Mouse (Mus musculus) layer of hippocampus, adult 9-11 months (tissue): Measurements from ENCODE around the gene Olfr560.

ENCODE experiments used
- DNase-seq: peaks from one replicate; pipeline ENCODE4 v3.0.0; 2022

The Olfr560 gene

DNA sequence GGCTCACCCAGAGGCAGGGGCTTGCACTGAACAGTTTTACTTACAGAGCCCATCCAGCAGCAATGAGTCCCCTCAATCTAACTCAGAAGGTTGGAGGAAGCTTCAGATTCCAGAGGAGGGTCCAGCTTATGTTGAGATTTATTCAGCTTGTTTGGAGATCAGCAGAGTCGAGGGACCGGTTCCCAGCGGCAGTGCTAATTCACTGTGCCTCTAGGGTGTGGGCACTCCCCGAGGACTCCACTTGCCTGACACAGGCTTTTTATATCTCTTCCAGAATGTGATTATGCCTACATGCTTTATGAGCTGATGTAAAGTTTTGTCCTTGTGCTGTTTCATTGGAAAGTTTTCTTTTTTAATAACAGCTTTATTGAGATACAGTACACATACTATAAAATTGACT, at the start of gene Olfr560, which contains the start of gene Olfr78:
TSS of gene Olfr560 (minus strand) at position 101 of the 400 bp plus-strand sequence.
TSS of gene Olfr78 (minus strand) at position 206 of the 400 bp plus-strand sequence.
- DNase-seq: no peak

DNA sequence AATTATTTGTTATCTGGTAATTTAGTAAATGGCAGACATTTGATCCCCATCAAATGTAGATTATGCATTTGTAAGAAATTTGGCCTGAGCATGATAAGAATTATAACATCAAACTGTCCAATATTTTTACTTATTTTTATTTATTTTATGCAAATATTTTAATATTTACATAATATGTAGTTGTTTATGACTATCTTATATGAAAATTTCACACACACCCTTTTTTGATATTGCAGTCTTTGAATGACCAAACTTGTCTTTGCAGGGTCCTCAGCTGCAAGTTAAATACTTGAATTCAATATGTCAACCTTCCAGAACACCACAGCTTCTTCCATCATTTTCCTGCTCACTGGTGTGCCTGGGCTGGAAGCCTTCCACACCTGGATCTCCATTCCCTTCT, 44.0 kb upstream of the Olfr560 start, which contains the start of gene Olfr564:
TSS of gene Olfr564 (plus strand) at position 301 of the 400 bp plus-strand sequence.
- DNase-seq: no peak

DNA sequence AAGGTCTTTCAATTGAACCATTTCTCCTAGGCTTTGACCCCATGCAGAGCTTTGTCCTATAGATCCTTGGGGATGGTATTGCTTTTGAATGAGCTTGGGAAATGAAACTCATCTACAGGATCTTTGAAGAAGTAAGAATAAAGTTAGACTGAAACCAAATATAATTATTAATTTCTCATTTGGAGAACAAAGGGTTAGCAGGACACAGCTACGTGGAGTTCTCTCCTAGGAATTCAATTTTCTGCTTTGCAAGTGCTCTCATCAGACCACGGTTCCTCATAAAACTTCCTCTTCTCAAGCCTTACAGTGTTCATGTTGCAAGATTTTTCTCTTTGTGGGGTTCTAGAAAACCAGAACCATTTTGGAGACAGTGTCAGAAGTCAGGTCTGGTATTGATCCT, 11.8 kb upstream of the Olfr560 start, which contains the start of gene Olfr561:
TSS of gene Olfr561 (plus strand) at position 301 of the 400 bp plus-strand sequence.
- no peak for DNase-seq

DNA sequence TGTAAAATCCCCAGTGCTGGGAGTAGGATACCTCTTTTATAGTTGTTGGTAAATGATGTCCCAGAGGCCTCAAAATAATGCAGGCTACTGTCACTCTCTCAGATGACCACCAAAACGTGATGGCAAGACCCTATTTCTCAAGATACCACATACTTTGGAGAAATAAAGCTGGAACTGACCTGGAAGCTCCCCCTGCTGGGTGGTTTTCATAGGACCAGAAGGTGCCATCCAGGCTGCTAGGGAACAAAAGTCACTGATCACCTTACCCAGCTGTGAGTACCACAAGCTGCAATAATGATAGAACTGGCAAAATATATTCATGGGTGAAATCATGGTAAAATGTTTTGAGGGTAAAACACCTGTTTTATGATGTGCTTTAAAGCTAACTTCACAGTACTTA, 7.1 kb downstream of the Olfr560 start:
- no peak for DNase-seq

DNA sequence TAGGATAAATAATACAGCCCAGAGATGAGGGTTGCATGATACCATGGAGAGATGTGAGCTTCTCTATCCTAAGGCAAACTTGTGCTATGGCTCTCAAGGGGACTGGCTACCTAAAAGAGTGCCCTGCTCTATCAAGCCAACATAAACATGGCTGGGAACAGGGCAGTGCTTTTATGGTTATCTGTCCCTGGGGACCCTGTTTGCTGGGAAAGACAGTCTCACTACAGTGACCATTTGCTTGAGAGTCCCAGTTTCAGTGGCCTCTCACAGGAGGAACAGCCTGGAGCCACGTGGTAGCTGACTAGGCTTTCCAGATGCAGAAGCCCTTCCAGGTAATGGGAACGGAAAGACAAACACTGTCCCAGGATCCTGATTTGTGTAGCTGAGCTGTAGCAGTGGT, 21.5 kb downstream of the Olfr560 start:
- no peak for DNase-seq

DNA sequence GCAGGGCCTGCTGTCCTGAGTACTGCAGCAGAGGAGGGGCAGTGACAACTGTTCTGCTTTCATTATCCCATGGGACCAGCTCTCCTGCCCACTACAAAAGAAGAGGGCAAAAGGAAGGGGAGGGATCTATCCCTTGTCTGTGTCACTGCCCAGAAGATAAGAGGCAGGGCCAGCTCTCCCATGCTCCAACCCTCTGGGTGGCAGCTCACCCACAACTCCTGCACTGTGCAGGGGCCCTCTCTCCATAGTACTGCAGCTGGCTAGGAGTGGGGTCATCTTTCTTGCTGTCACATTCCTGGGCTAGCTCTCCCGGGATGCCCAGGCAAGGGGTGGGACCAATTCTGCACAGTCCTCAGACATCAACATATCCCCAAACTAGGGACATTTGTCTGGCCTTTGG, 25.4 kb downstream of the Olfr560 start:
- DNase-seq: no peak

DNA sequence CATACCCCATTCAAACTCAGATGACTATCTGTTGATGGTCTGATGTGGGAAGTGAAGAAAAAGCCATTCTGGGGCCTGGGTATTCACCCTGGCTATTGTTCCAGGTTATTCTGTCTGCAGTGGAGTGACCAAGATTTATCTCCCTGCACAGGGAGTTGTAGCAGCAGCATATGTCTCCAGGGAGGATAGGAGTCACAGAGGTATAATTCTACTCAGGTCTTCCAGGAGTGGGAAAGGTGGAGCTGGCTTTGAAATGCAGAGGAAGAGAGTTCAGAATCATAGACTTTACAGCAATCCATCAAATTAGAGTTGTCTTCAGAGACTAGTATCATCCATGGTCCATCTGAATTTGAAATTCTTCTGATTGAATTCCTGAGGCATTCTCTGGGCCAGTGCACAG, 31.8 kb downstream of the Olfr560 start, which contains the start of gene Olfr559:
TSS of gene Olfr559 (minus strand) at position 101 of the 400 bp plus-strand sequence.
- DNase-seq: no peak

DNA sequence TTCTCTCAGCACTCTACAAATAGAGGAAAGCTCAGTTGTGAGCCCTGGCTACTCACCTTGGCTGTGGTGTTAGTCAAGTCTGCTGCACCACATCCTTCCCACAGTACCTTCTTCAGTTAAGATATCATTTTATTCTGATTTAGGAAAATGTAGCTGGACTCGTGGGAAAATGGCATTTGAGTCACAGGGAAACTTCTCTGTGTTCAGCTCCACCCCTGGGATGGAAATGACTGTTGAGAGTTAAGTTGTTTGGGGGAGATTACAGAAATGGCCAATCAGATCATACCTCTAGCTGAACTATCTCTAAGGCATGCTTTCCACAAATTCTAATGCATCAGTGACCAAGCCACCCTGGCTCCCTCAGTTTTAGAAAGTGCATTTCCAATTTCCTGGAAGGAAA, 40.2 kb downstream of the Olfr560 start, which contains the start of gene Olfr33:
TSS of gene Olfr33 (minus strand) at position 101 of the 400 bp plus-strand sequence.
- DNase-seq: no peak

DNA sequence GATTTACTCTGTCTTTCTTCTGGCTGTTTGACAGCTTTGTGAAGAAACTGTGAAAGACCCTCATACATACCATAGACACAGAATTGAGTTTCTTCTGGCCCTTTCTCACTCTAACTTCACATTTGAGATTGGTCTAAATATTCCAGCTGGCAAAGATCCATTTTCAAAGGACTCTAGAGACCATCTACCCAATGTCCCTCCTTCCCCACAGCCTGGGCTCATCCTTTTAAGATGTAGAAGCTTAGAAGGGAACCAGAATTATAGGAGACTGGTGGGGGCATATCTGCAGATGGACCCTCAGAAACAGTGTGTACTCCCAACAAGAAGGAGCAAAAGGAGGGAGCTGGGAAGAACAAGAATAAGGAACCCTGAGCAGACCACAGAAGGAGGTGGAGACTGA, 57.3 kb downstream of the Olfr560 start, which contains the start of gene Olfr558:
TSS of gene Olfr558 (plus strand) at position 301 of the 400 bp plus-strand sequence.
- no peak for DNase-seq
